Mouse (Mus musculus): ENCODE measurements around the gene Ncor2. TPM values are rescaled to one million over a fixed set of nuclear protein-coding genes. Genes with fewer than 3 reads are reported as not detected.

The Ncor2 gene
- total RNA-seq, 4 experiments from 2014 or later = 171 to 184 (median 179) TPM

GRCm38 (mm10) chr5:124992323-124992722, 186.7 kb downstream of the Ncor2 start:
- DNase-seq (ENCODE audit: low spot score in 2 of 2) = no peak

GRCm38 (mm10) chr5:124989724-124990123, 189.3 kb downstream of the Ncor2 start:
- no peak for DNase-seq (ENCODE audit: low spot score in 2 of 2)

- no peak for DNase-seq (ENCODE audit: low spot score in 2 of 2)
Observed at GRCm38 (mm10) chr5:124986656-124987055, 192.4 kb downstream of the Ncor2 start.

GRCm38 (mm10) chr5:124986222-124986621, 192.8 kb downstream of the Ncor2 start:
- no peak for DNase-seq (ENCODE audit: low spot score in 2 of 2)

- DNase-seq (ENCODE audit: low spot score in 2 of 2) = no peak
Observed at GRCm38 (mm10) chr5:124969790-124970189, 209.2 kb downstream of the Ncor2 start.

Other genes starting within 250 kb of the Ncor2 start
- gene Rflna, start 176.0 kb downstream of the Ncor2 start, total RNA-seq (2022) = under 1 TPM; 0.28 to 0.70 (median 0.60) TPM
- 10 to 100 TPM; 28.6 to 34.9 (median 30.0) TPM for gene Scarb1, start 161.9 kb upstream of the Ncor2 start, total RNA-seq (2022)
- gene Gm10382, start 210.1 kb upstream of the Ncor2 start, total RNA-seq (2022) = under 1 TPM in 2 of 4 experiments, not detected in 2; 0.39 to 0.51 TPM
- gene Ubc, start 211.0 kb upstream of the Ncor2 start, total RNA-seq (2022) = 100 to 1,000 TPM; 799 to 904 (median 900) TPM

Measured in left cerebral cortex, adult 8-10 months (tissue).